14 mouse cellular contexts compared by ENCODE assay signal in genomic region chr16:65715631-65716030, GRCm38 (mm10).
DNase-seq lines count a peak whose midpoint lies in the region; ATAC-seq and TF ChIP-seq lines count a peak whose summit lies in the region.
"Had no signal": no experiment of that assay in that cellular context is flagged by ENCODE, and none has a peak within 500 bp of the region (broad histone marks: within the 10 kb centered on the region; RNA-seq: fewer than 3 reads in every experiment).

No protein-coding gene starts in this region.

- no peak overlapping the region for H3K4me2 ChIP-seq in neural tube, embryonic 11.5 days (ENCODE audit: low read depth)
- H3K4me2 ChIP-seq: liver, embryonic 15.5 days had no signal

- no peaks in the 10 kb centered on the region for H3K4me1 ChIP-seq in kidney, adult 2 months (ENCODE audit: control insufficient read depth, insufficient read depth, low read length)
- no peaks in the 10 kb centered on the region for H3K4me1 ChIP-seq in neural tube, embryonic 11.5 days (ENCODE audit: control insufficient read depth, insufficient read depth, low read length)
- H3K4me1 ChIP-seq: forebrain, embryonic 10.5 days; liver, embryonic 15.5 days had no signal

- ATAC-seq in neural tube, embryonic 11.5 days (ENCODE audit: insufficient read depth, low FRiP score, low TSS enrichment), result peak; percentile 39; the same call in 1 of the 2 replicates
- ATAC-seq: midbrain, embryonic 16.5 days had no signal

- DNase-seq in embryo, embryonic 10.5 days (ENCODE audit: low spot score), result peak; percentile 19
- DNase-seq in embryo, embryonic 10 days (ENCODE audit: low spot score), result no peak
- no peak for DNase-seq in kidney, adult 2 months
- no peak for DNase-seq in kidney, postnatal 25 days
- DNase-seq in neural tube, embryonic 11.5 days (ENCODE audit: low spot score), result no peak
- no peak for DNase-seq in neural tube, embryonic 10.5 days (ENCODE audit: extremely low spot score, low spot score)
- peak; percentile 22 for DNase-seq in retina, postnatal 1 day
- DNase-seq in ovary, postnatal 36 days (ENCODE audit: low spot score), result no peak
- DNase-seq: heart, adult 11 months; heart, postnatal 4 days; thymus, adult 18-20 months had no signal

- H3K9me3 ChIP-seq in neural tube, embryonic 11.5 days (ENCODE audit: control insufficient read depth, low read length), result no peaks in the 10 kb centered on the region
- H3K9me3 ChIP-seq: forebrain, embryonic 10.5 days; liver, embryonic 15.5 days had no signal

- no peak overlapping the region for H3K9ac ChIP-seq in neural tube, embryonic 11.5 days (ENCODE audit: low read length)
- H3K9ac ChIP-seq: liver, embryonic 15.5 days had no signal

- no peaks in the 10 kb centered on the region for H3K36me3 ChIP-seq in kidney, adult 2 months (ENCODE audit: control insufficient read depth, insufficient read depth, low read length)
- H3K36me3 ChIP-seq in neural tube, embryonic 11.5 days (ENCODE audit: control insufficient read depth, insufficient read depth, low read length), result no peaks in the 10 kb centered on the region
- H3K36me3 ChIP-seq: forebrain, embryonic 10.5 days; liver, embryonic 15.5 days had no signal

- no peak overlapping the region for H3K4me3 ChIP-seq in kidney, adult 2 months (ENCODE audit: insufficient read depth, low read depth, low read length)
- H3K4me3 ChIP-seq in neural tube, embryonic 11.5 days (ENCODE audit: low read depth, low read length), result no peak overlapping the region
- H3K4me3 ChIP-seq: forebrain, embryonic 10.5 days; liver, embryonic 15.5 days had no signal

- TF ChIP-seq CTCF in kidney, adult 2 months (conservative IDR thresholded peaks at IDR 0.05; ENCODE audit: insufficient read depth, insufficient read length, low read depth, low read length), result 0 out of 2 replicates have a peak, but pooled peaks have one; percentile 17

- H3K27me3 ChIP-seq in kidney, adult 2 months (replicated peaks; ENCODE audit: control insufficient read depth, insufficient read depth, low read length), result no peaks in the 10 kb centered on the region
- no peaks in the 10 kb centered on the region for H3K27me3 ChIP-seq in neural tube, embryonic 11.5 days (ENCODE audit: control insufficient read depth, insufficient read depth, low read length)
- H3K27me3 ChIP-seq: liver, embryonic 15.5 days had no signal

- H3K27ac ChIP-seq in kidney, adult 2 months (ENCODE audit: insufficient read depth, low read depth, low read length), result no peak overlapping the region
- no peak overlapping the region for H3K27ac ChIP-seq in neural tube, embryonic 11.5 days (ENCODE audit: low read depth, low read length)
- H3K27ac ChIP-seq: forebrain, embryonic 10.5 days; liver, embryonic 15.5 days had no signal

- no peak for TF ChIP-seq POLR2A in kidney, adult 2 months (IDR thresholded peaks at IDR 0.05; ENCODE audit: low read depth, low read length)

Comparison
In these comparisons a context has a peak if more than half of its experiments do, and no peak if none do; other contexts are left out.
1. DNase-seq: peak in embryo, embryonic 10.5 days (single experiment) and retina, postnatal 1 day (single experiment); none in embryo, embryonic 10 days (single experiment), kidney, adult 2 months (single experiment), kidney, postnatal 25 days (0 of 2), neural tube, embryonic 11.5 days (single experiment), neural tube, embryonic 10.5 days (single experiment) and ovary, postnatal 36 days (single experiment).